Mouse (Mus musculus): ENCODE results near the gene P2ry2. TPM values are rescaled to one million over a fixed set of nuclear protein-coding genes. Genes with fewer than 3 reads are reported as not detected.

The P2ry2 gene
- total RNA-seq, 1 experiment, result 2.8 TPM

- in situ Hi-C loops (cut with MboI; ENCODE audit: low sequenced_read_pairs in 2 of 2, unreplicated experiment in 2 of 2), result no loop called here
- H3K4me3 ChIP-seq (ENCODE audit: insufficient read depth in 1 of 2, low read depth in 1 of 2, low read length in 2 of 2, poor library complexity in 1 of 2, severe bottlenecking in 1 of 2), result no peak overlapping the region
- no peaks in the 10 kb centered on the region for H3K9me3 ChIP-seq (ENCODE audit: control insufficient read depth, insufficient read depth, low read depth, low read length)
- H3K9ac ChIP-seq (ENCODE audit: insufficient read depth, low read depth, low read length, poor library complexity, severe bottlenecking), result no peak overlapping the region
- TF ChIP-seq CHD2 (IDR thresholded peaks at IDR 0.05; ENCODE audit: low read depth, low read length), result no peak
- no peaks in the 10 kb centered on the region for H3K36me3 ChIP-seq (ENCODE audit: control insufficient read depth, insufficient read depth, low read length, poor library complexity, severe bottlenecking)
- H3K4me1 ChIP-seq (ENCODE audit: control insufficient read depth in 2 of 2, insufficient read depth in 2 of 2, low read length in 2 of 2, poor library complexity in 1 of 2), result no peaks in the 10 kb centered on the region
- DNase-seq (ENCODE audit: low read depth, low spot score), result no peak
- H3K27ac ChIP-seq (ENCODE audit: insufficient read depth, low read depth, low read length, poor library complexity, severe bottlenecking), result no peak overlapping the region
Measured at GRCm38 (mm10) chr7:101028991-101029390, 16.3 kb upstream of the P2ry2 start.

- no peak for DNase-seq (ENCODE audit: low read depth, low spot score)
- no peak overlapping the region for H3K4me3 ChIP-seq (ENCODE audit: insufficient read depth in 1 of 2, low read depth in 1 of 2, low read length in 2 of 2, poor library complexity in 1 of 2, severe bottlenecking in 1 of 2)
- TF ChIP-seq HCFC1 (IDR thresholded peaks at IDR 0.05; ENCODE audit: borderline replicate concordance, insufficient read depth, low read length) (no peak), ZC3H11A (IDR thresholded peaks at IDR 0.05; ENCODE audit: borderline replicate concordance, low read depth, low read length) (no peak), ZNF384 (IDR thresholded peaks at IDR 0.05; ENCODE audit: low read depth, low read length) (no peak), CHD2 (IDR thresholded peaks at IDR 0.05; ENCODE audit: low read depth, low read length) (no peak), MAFK (IDR thresholded peaks at IDR 0.05; ENCODE audit: insufficient read depth, low read depth, low read length) (no peak)
- H3K9ac ChIP-seq (ENCODE audit: insufficient read depth, low read depth, low read length, poor library complexity, severe bottlenecking), result no peak overlapping the region
- no peaks in the 10 kb centered on the region for H3K9me3 ChIP-seq (ENCODE audit: control insufficient read depth, insufficient read depth, low read depth, low read length)
- H3K27ac ChIP-seq (ENCODE audit: insufficient read depth, low read depth, low read length, poor library complexity, severe bottlenecking), result no peak overlapping the region
- no peaks in the 10 kb centered on the region for H3K4me1 ChIP-seq (ENCODE audit: control insufficient read depth in 2 of 2, insufficient read depth in 2 of 2, low read length in 2 of 2, poor library complexity in 1 of 2)
- no peaks in the 10 kb centered on the region for H3K36me3 ChIP-seq (ENCODE audit: control insufficient read depth, insufficient read depth, low read length, poor library complexity, severe bottlenecking)
- in situ Hi-C loops (cut with MboI; ENCODE audit: low sequenced_read_pairs in 2 of 2, unreplicated experiment in 2 of 2), result no loop called here
Measured at GRCm38 (mm10) chr7:101028444-101028757, 15.7 kb upstream of the P2ry2 start.

DNA sequence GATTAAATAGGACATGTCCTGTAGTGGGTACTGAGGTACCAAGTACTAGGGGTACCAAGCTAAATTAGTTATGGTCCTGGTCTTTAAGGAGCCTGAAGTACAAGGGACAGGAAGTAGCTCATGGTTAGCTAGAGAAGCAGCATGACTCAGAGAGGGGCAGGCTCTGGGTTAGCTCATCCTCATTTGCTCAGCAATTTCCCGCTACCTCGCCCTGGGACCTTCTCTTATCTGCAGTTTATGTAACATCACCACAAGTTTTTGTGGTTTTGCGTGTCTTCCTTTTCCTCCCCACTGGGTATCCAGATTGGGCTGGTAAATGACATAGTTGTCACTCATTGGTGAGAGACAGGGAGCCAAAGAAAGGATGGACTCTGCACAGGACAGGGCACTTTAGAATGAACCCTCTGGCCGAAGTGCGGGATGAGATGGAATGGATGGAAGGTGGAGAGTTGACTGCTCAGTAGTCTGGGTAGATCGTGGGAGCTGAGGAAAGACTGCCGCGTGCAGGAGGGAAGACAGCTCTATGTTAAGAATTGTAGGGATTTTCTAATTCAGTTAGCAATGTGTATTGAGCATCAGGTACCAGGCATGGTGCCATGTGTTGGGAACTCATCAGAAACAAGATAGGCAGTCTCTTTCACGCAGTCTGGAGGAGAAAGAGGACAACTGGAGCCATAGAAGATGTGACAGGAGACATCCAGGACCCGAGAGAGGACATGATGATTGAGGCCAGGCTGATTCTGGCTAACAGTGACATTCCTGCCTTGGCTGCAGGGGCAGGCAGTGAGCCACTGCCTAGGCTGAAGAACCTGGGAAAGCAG is 15.2 kb upstream of the P2ry2 start:
- H3K4me1 ChIP-seq (ENCODE audit: control insufficient read depth in 2 of 2, insufficient read depth in 2 of 2, low read length in 2 of 2, poor library complexity in 1 of 2), result no peaks in the 10 kb centered on the region
- no peak overlapping the region for H3K9ac ChIP-seq (ENCODE audit: insufficient read depth, low read depth, low read length, poor library complexity, severe bottlenecking)
- H3K4me3 ChIP-seq (ENCODE audit: insufficient read depth in 1 of 2, low read depth in 1 of 2, low read length in 2 of 2, poor library complexity in 1 of 2, severe bottlenecking in 1 of 2), result no peak overlapping the region
- in situ Hi-C loops (cut with MboI; ENCODE audit: low sequenced_read_pairs in 2 of 2, unreplicated experiment in 2 of 2), result no loop called here
- DNase-seq (ENCODE audit: low read depth, low spot score), result no peak
- no peak for TF ChIP-seq HCFC1 (IDR thresholded peaks at IDR 0.05; ENCODE audit: borderline replicate concordance, insufficient read depth, low read length)
- no peak for TF ChIP-seq MAFK (IDR thresholded peaks at IDR 0.05; ENCODE audit: insufficient read depth, low read depth, low read length)
- TF ChIP-seq ZC3H11A (IDR thresholded peaks at IDR 0.05; ENCODE audit: borderline replicate concordance, low read depth, low read length), result no peak
- TF ChIP-seq ZNF384 (IDR thresholded peaks at IDR 0.05; ENCODE audit: low read depth, low read length), result no peak
- no peak for TF ChIP-seq CHD2 (IDR thresholded peaks at IDR 0.05; ENCODE audit: low read depth, low read length)
- no peaks in the 10 kb centered on the region for H3K36me3 ChIP-seq (ENCODE audit: control insufficient read depth, insufficient read depth, low read length, poor library complexity, severe bottlenecking)
- no peak overlapping the region for H3K27ac ChIP-seq (ENCODE audit: insufficient read depth, low read depth, low read length, poor library complexity, severe bottlenecking)
- no peaks in the 10 kb centered on the region for H3K9me3 ChIP-seq (ENCODE audit: control insufficient read depth, insufficient read depth, low read depth, low read length)

- in situ Hi-C loops (cut with MboI; ENCODE audit: low sequenced_read_pairs in 2 of 2, unreplicated experiment in 2 of 2), result no loop called here
- Histone ChIP-seq H3K4me1 (ENCODE audit: control insufficient read depth in 2 of 2, insufficient read depth in 2 of 2, low read length in 2 of 2, poor library complexity in 1 of 2) (no peaks in the 10 kb centered on the region), H3K4me3 (ENCODE audit: insufficient read depth in 1 of 2, low read depth in 1 of 2, low read length in 2 of 2, poor library complexity in 1 of 2, severe bottlenecking in 1 of 2) (no peak overlapping the region), H3K36me3 (ENCODE audit: control insufficient read depth, insufficient read depth, low read length, poor library complexity, severe bottlenecking) (no peaks in the 10 kb centered on the region), H3K27ac (ENCODE audit: insufficient read depth, low read depth, low read length, poor library complexity, severe bottlenecking) (no peak overlapping the region), H3K9me3 (ENCODE audit: control insufficient read depth, insufficient read depth, low read depth, low read length) (no peaks in the 10 kb centered on the region), H3K9ac (ENCODE audit: insufficient read depth, low read depth, low read length, poor library complexity, severe bottlenecking) (no peak overlapping the region)
- DNase-seq (ENCODE audit: low read depth, low spot score), result no peak
- TF ChIP-seq HCFC1 (IDR thresholded peaks at IDR 0.05; ENCODE audit: borderline replicate concordance, insufficient read depth, low read length) (no peak), ZC3H11A (IDR thresholded peaks at IDR 0.05; ENCODE audit: borderline replicate concordance, low read depth, low read length) (no peak), ZNF384 (IDR thresholded peaks at IDR 0.05; ENCODE audit: low read depth, low read length) (no peak), CHD2 (IDR thresholded peaks at IDR 0.05; ENCODE audit: low read depth, low read length) (no peak), MAFK (IDR thresholded peaks at IDR 0.05; ENCODE audit: insufficient read depth, low read depth, low read length) (no peak)
Measured at GRCm38 (mm10) chr7:101026836-101027235, 14.2 kb upstream of the P2ry2 start.

DNA sequence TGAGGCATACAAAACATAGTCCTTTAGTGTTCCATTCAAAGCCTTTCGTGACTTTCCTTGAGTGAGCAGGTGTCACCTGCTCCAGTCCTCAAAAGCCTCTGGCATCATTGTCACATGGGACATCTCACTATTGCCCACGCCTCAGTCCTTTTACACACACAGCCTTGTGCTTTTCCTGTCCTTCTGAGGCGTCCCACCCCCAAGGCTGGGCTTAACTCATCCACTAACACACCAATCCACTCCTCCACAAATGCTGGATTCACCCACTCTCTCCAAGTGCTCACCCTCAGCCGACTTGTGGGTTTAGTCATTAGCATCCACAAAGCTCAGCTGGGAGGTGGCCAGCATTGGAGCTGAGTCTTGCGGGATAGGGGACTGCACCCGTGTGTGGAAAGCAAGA is 4.8 kb upstream of the P2ry2 start:
- DNase-seq (ENCODE audit: low read depth, low spot score), result no peak
- no peaks in the 10 kb centered on the region; a peak in 1 of 4 replicates for H3K4me1 ChIP-seq (ENCODE audit: control insufficient read depth in 2 of 2, insufficient read depth in 2 of 2, low read length in 2 of 2, poor library complexity in 1 of 2)
- no peak overlapping the region for H3K9ac ChIP-seq (ENCODE audit: insufficient read depth, low read depth, low read length, poor library complexity, severe bottlenecking)
- no peak overlapping the region for H3K27ac ChIP-seq (ENCODE audit: insufficient read depth, low read depth, low read length, poor library complexity, severe bottlenecking)
- H3K4me3 ChIP-seq (ENCODE audit: insufficient read depth in 1 of 2, low read depth in 1 of 2, low read length in 2 of 2, poor library complexity in 1 of 2, severe bottlenecking in 1 of 2), result no peak overlapping the region
- no peak for TF ChIP-seq CHD2 (IDR thresholded peaks at IDR 0.05; ENCODE audit: low read depth, low read length)
- no peak for TF ChIP-seq ZC3H11A (IDR thresholded peaks at IDR 0.05; ENCODE audit: borderline replicate concordance, low read depth, low read length)
- TF ChIP-seq ZNF384 (IDR thresholded peaks at IDR 0.05; ENCODE audit: low read depth, low read length), result no peak
- TF ChIP-seq MAFK (IDR thresholded peaks at IDR 0.05; ENCODE audit: insufficient read depth, low read depth, low read length), result no peak
- no peak for TF ChIP-seq HCFC1 (IDR thresholded peaks at IDR 0.05; ENCODE audit: borderline replicate concordance, insufficient read depth, low read length)
- in situ Hi-C loops (cut with MboI; ENCODE audit: low sequenced_read_pairs in 2 of 2, unreplicated experiment in 2 of 2), result no loop called here
- no peaks in the 10 kb centered on the region for H3K36me3 ChIP-seq (ENCODE audit: control insufficient read depth, insufficient read depth, low read length, poor library complexity, severe bottlenecking)
- H3K9me3 ChIP-seq (ENCODE audit: control insufficient read depth, insufficient read depth, low read depth, low read length), result no peaks in the 10 kb centered on the region

All from ES-E14 (cell line).